In genomic region chr13:72599254-72599653, GRCm38 (mm10) we compare ENCODE assay signal across 23 mouse cellular contexts. TPM values are rescaled to one million over a fixed set of nuclear protein-coding genes. Genes with fewer than 3 reads are reported as not detected.
A peak's percentile ranks its signal among the peaks of the same experiment; 100 is the strongest.
DNase-seq lines count a peak whose midpoint lies in the region; ATAC-seq and TF ChIP-seq lines count a peak whose summit lies in the region.
"Had no signal": no experiment of that assay in that cellular context is flagged by ENCODE, and none has a peak within 500 bp of the region (broad histone marks: within the 10 kb centered on the region; RNA-seq: fewer than 3 reads in every experiment).

No protein-coding gene starts in this region.

- TF ChIP-seq CTCF in liver, adult 2 months (IDR thresholded peaks at IDR 0.05; ENCODE audit: low read depth, low read length), result no peak
- TF ChIP-seq CTCF in liver, postnatal 0 days (IDR thresholded peaks at IDR 0.05; ENCODE audit: low read depth), result no peak

- no peak overlapping the region for H3K4me3 ChIP-seq in liver, adult 2 months (ENCODE audit: insufficient read depth, low read depth, low read length)
- H3K4me3 ChIP-seq in liver, postnatal 0 days (ENCODE audit: low read depth, low read length), result no peak overlapping the region
- H3K4me3 ChIP-seq: embryonic facial prominence, embryonic 10.5 days; embryonic facial prominence, embryonic 12.5 days; forebrain, embryonic 10.5 days; forebrain, embryonic 12.5 days had no signal

- H3K79me2 ChIP-seq in liver, adult 2 months (ENCODE audit: control insufficient read depth, insufficient read depth, low read length), result no peaks in the 10 kb centered on the region

- TF ChIP-seq POLR2A in liver, adult 2 months (IDR thresholded peaks at IDR 0.05; ENCODE audit: extremely low read depth, insufficient read depth, low read length), result no peak

- H3K4me1 ChIP-seq in liver, adult 2 months (ENCODE audit: control insufficient read depth, insufficient read depth, low read length), result no peaks in the 10 kb centered on the region
- H3K4me1 ChIP-seq in liver, postnatal 0 days (ENCODE audit: insufficient read depth), result no peaks in the 10 kb centered on the region
- H3K4me1 ChIP-seq: embryonic facial prominence, embryonic 10.5 days; embryonic facial prominence, embryonic 12.5 days; forebrain, embryonic 10.5 days; forebrain, embryonic 12.5 days had no signal

- no peaks in the 10 kb centered on the region for H3K36me3 ChIP-seq in liver, adult 2 months (ENCODE audit: control insufficient read depth, insufficient read depth, low read length)
- H3K36me3 ChIP-seq in liver, postnatal 0 days (replicated peaks; ENCODE audit: insufficient read depth, low read length), result no peaks in the 10 kb centered on the region
- H3K36me3 ChIP-seq: embryonic facial prominence, embryonic 10.5 days; embryonic facial prominence, embryonic 12.5 days; forebrain, embryonic 10.5 days; forebrain, embryonic 12.5 days had no signal

- no peaks in the 10 kb centered on the region for H3K9me3 ChIP-seq in liver, postnatal 0 days (ENCODE audit: low read length)
- H3K9me3 ChIP-seq: embryonic facial prominence, embryonic 10.5 days; embryonic facial prominence, embryonic 12.5 days; forebrain, embryonic 10.5 days; forebrain, embryonic 12.5 days had no signal

- no peak overlapping the region for H3K27ac ChIP-seq in liver, adult 2 months (replicated peaks; ENCODE audit: insufficient read depth, low read depth, low read length)
- H3K27ac ChIP-seq in liver, postnatal 0 days (ENCODE audit: low read depth), result no peak overlapping the region
- H3K27ac ChIP-seq: embryonic facial prominence, embryonic 10.5 days; embryonic facial prominence, embryonic 12.5 days; forebrain, embryonic 10.5 days; forebrain, embryonic 12.5 days had no signal

- no peaks in the 10 kb centered on the region; the same call in 1 of the 2 replicates for H3K27me3 ChIP-seq in liver, adult 2 months (ENCODE audit: control insufficient read depth, insufficient read depth, low read length)
- no peaks in the 10 kb centered on the region for H3K27me3 ChIP-seq in liver, postnatal 0 days (ENCODE audit: insufficient read depth, low read length)
- H3K27me3 ChIP-seq: embryonic facial prominence, embryonic 12.5 days had no signal

- TF ChIP-seq EP300 in liver, postnatal 0 days (IDR thresholded peaks at IDR 0.05; ENCODE audit: low read depth), result no peak

- no peak overlapping the region for H3K9ac ChIP-seq in liver, adult 2 months (ENCODE audit: low read depth, low read length)
- no peak overlapping the region for H3K9ac ChIP-seq in liver, postnatal 0 days (replicated peaks)
- H3K9ac ChIP-seq: embryonic facial prominence, embryonic 12.5 days; forebrain, embryonic 12.5 days had no signal

- no peak overlapping the region for H3K4me2 ChIP-seq in liver, postnatal 0 days (ENCODE audit: low read depth, low read length)
- H3K4me2 ChIP-seq: embryonic facial prominence, embryonic 12.5 days; forebrain, embryonic 12.5 days had no signal

- no peak for ATAC-seq in liver, postnatal 0 days
- no peak for ATAC-seq in CD4-positive, CD25-positive, alpha-beta regulatory T cell, adult 4 months
- ATAC-seq: forebrain, embryonic 14.5 days; forebrain, embryonic 16.5 days had no signal

- peak; percentile 13 for DNase-seq in adrenal gland, postnatal 10 days
- DNase-seq in adrenal gland, postnatal 25 days, result no peak
- DNase-seq in heart, adult 11 months, result peak; percentile 17
- DNase-seq in heart, adult 18-20 months, result no peak
- peak; percentile 27 for DNase-seq in liver, adult 2 months (ENCODE audit: extremely low read depth, low read depth, low spot score)
- no peak for DNase-seq in liver, postnatal 0 days
- DNase-seq in adipocyte (ENCODE audit: low spot score), result peak; percentile 85
- DNase-seq: adrenal gland, adult 8-10 months; B cell, adult 2 months; cerebellum, adult 11-12 months; cerebellum, adult 2 months; cerebellum, adult 9-10 months; cerebellum, postnatal 10 days; cerebellum, postnatal 25 days had no signal

- 78% methylated on average over 3 of the region's 3 CpGs for WGBS in liver, adult 2 months
- 63% methylated on average over 3 of the region's 3 CpGs for WGBS in liver, postnatal 0 days (ENCODE audit: insufficient replicate concordance)

RNA-seq across cellular contexts. Expression of gene Irx2, which starts 29.4 kb away (rescaled TPM):
- total RNA-seq in adrenal gland, postnatal 10 days (2021), result under 1 TPM; 0.42 to 0.60 TPM
- 0.15 TPM in 1 of 2 replicates, not detected in the other for total RNA-seq in adrenal gland, postnatal 25 days (2021)
- total RNA-seq in heart, adult 18-20 months (2021), result 1 to 10 TPM; 3.7 to 5.7 TPM
- total RNA-seq in liver, adult 2 months (2014; rRNA removed), result not detected in 2 replicates
- 0.30 TPM in 1 of 2 replicates, not detected in the other for polyA plus RNA-seq in liver, adult 2 months (2012; rRNA removed)
- not detected in 2 replicates for polyA plus RNA-seq in liver, postnatal 0 days (2015; fragmentation: Nextera tagmentation; extraction: Ambion mirVana)
- not detected for polyA plus RNA-seq in CD4-positive, CD25-positive, alpha-beta regulatory T cell, adult 4 months (2017; shearing (Covaris generic))
- total RNA-seq: MEL had no signal
- polyA plus RNA-seq: cortical plate, adult 2 months had no signal

Comparison
In these comparisons a context has a peak if more than half of its experiments do, and no peak if none do; other contexts are left out.
1. DNase-seq: peak in adrenal gland, postnatal 10 days (single experiment), heart, adult 11 months (single experiment), liver, adult 2 months (single experiment) and adipocyte (single experiment); none in adrenal gland, postnatal 25 days (single experiment), heart, adult 18-20 months (0 of 2) and liver, postnatal 0 days (single experiment).